Mouse (Mus musculus): ENCODE data around the gene Trmt44. TPM values are rescaled to one million over a fixed set of nuclear protein-coding genes. Genes with fewer than 3 reads are reported as not detected.

Trmt44 gene
- polyA plus RNA-seq, 1 experiment from 2014 or later, result 3.1 TPM

- Histone ChIP-seq H3K4me2 (no peak overlapping the region), H3K27me3 (no peaks in the 10 kb centered on the region)
- ATAC-seq (ENCODE audit: low read depth), result no peak
Measured at GRCm38 (mm10) chr5:35538022-35538421, 36.8 kb downstream of the Trmt44 start.

GRCm38 (mm10) chr5:35537474-35537873 is 37.4 kb downstream of the Trmt44 start:
- WGBS (ENCODE audit: insufficient replicate concordance), result 41% methylated on average over 1 of the region's 1 CpGs
- DNase-seq, result no peak

More at GRCm38 (mm10) chr5:35538022-35538421, 36.8 kb downstream of the Trmt44 start:
- Histone ChIP-seq H3K36me3 (no peaks in the 10 kb centered on the region), H3K9ac (no peak overlapping the region), H3K9me3 (replicated peaks) (no peaks in the 10 kb centered on the region), H3K4me3 (replicated peaks) (no peak overlapping the region), H3K4me1 (replicated peaks) (no peaks in the 10 kb centered on the region), H3K27ac (no peak overlapping the region)
- no peak for DNase-seq
- 65% methylated on average over 3 of the region's 3 CpGs for WGBS (ENCODE audit: insufficient replicate concordance)

GRCm38 (mm10) chr5:35536271-35536670 is 38.6 kb downstream of the Trmt44 start:
- Histone ChIP-seq H3K36me3 (no peaks in the 10 kb centered on the region), H3K9me3 (replicated peaks) (no peaks in the 10 kb centered on the region), H3K4me1 (replicated peaks) (no peaks in the 10 kb centered on the region), H3K27ac (no peak overlapping the region), H3K9ac (no peak overlapping the region), H3K4me2 (no peak overlapping the region), H3K27me3 (no peaks in the 10 kb centered on the region), H3K4me3 (replicated peaks) (no peak overlapping the region)
- no peak for ATAC-seq (ENCODE audit: low read depth)
- no peak for DNase-seq
- 50% methylated on average over 3 of the region's 3 CpGs for WGBS (ENCODE audit: insufficient replicate concordance)

More at GRCm38 (mm10) chr5:35537474-35537873, 37.4 kb downstream of the Trmt44 start:
- ATAC-seq (ENCODE audit: low read depth), result no peak
- Histone ChIP-seq H3K27me3 (no peaks in the 10 kb centered on the region), H3K9ac (no peak overlapping the region), H3K9me3 (replicated peaks) (no peaks in the 10 kb centered on the region), H3K4me3 (replicated peaks) (no peak overlapping the region), H3K4me2 (no peak overlapping the region), H3K36me3 (no peaks in the 10 kb centered on the region), H3K27ac (no peak overlapping the region), H3K4me1 (replicated peaks) (no peaks in the 10 kb centered on the region)

- Histone ChIP-seq H3K4me1 (replicated peaks) (no peaks in the 10 kb centered on the region), H3K27ac (no peak overlapping the region), H3K27me3 (peaks cover 7% of the 10 kb centered on the region), H3K36me3 (no peaks in the 10 kb centered on the region), H3K9me3 (replicated peaks) (no peaks in the 10 kb centered on the region), H3K4me2 (no peak overlapping the region), H3K4me3 (replicated peaks) (no peak overlapping the region), H3K9ac (no peak overlapping the region)
- ATAC-seq (ENCODE audit: low read depth), result no peak
- WGBS (ENCODE audit: insufficient replicate concordance), result 15% methylated on average over 10 of the region's 10 CpGs
- DNase-seq, result no peak
Measured at GRCm38 (mm10) chr5:35531586-35531985, 43.3 kb downstream of the Trmt44 start.

GRCm38 (mm10) chr5:35530442-35530841 is 44.4 kb downstream of the Trmt44 start:
- Histone ChIP-seq H3K9me3 (replicated peaks) (no peaks in the 10 kb centered on the region), H3K4me2 (no peak overlapping the region), H3K27ac (no peak overlapping the region), H3K9ac (no peak overlapping the region), H3K4me1 (replicated peaks) (no peaks in the 10 kb centered on the region), H3K27me3 (peaks cover 18% of the 10 kb centered on the region), H3K36me3 (no peaks in the 10 kb centered on the region), H3K4me3 (replicated peaks) (no peak overlapping the region)
- DNase-seq (peak; percentile 26), ATAC-seq (ENCODE audit: low read depth) (no peak)
- WGBS (ENCODE audit: insufficient replicate concordance), result 9% methylated on average over 4 of the region's 4 CpGs

- DNase-seq, result no peak
- no peak for ATAC-seq (ENCODE audit: low read depth)
- no peak within 1 kb of the TSS for H3K27ac ChIP-seq
- H3K4me3 ChIP-seq (replicated peaks), result no peak within 1 kb of the TSS
- no peak within 1 kb of the TSS for H3K9ac ChIP-seq
- 3% methylated on average over 29 of the region's 29 CpGs for WGBS (ENCODE audit: insufficient replicate concordance)
- no peaks in the 10 kb centered on the region for H3K4me1 ChIP-seq (replicated peaks)
- no peaks in the 10 kb centered on the region for H3K9me3 ChIP-seq (replicated peaks)
- peak within 1 kb of the TSS; percentile 38; the same call in 1 of the 2 replicates for H3K4me2 ChIP-seq
- peaks cover 52% of the 10 kb centered on the region for H3K27me3 ChIP-seq
- H3K36me3 ChIP-seq, result no peaks in the 10 kb centered on the region
Measured at GRCm38 (mm10) chr5:35525469-35526123, 49.3 kb downstream of the Trmt44 start, which contains the start of gene Cpz. Cpz (minus strand) TSS chr5:35525698.

GRCm38 (mm10) chr5:35524381-35524780 is 50.5 kb downstream of the Trmt44 start:
- H3K27me3 ChIP-seq, result peaks cover 58% of the 10 kb centered on the region
- no peak overlapping the region for H3K9ac ChIP-seq
- no peaks in the 10 kb centered on the region for H3K4me1 ChIP-seq (replicated peaks)
- ATAC-seq (ENCODE audit: low read depth) (no peak), DNase-seq (no peak)
- no peaks in the 10 kb centered on the region for H3K36me3 ChIP-seq
- H3K4me3 ChIP-seq (replicated peaks), result no peak overlapping the region
- no peak overlapping the region for H3K27ac ChIP-seq
- H3K4me2 ChIP-seq, result no peak overlapping the region
- 49% methylated on average over 2 of the region's 2 CpGs for WGBS (ENCODE audit: insufficient replicate concordance)
- no peaks in the 10 kb centered on the region for H3K9me3 ChIP-seq (replicated peaks)

- 4% methylated on average over 5 of the region's 5 CpGs for WGBS (ENCODE audit: insufficient replicate concordance)
Measured at GRCm38 (mm10) chr5:35523735-35524134, 51.1 kb downstream of the Trmt44 start.

GRCm38 (mm10) chr5:35516781-35517180 is 58.1 kb downstream of the Trmt44 start:
- H3K36me3 ChIP-seq, result no peaks in the 10 kb centered on the region
- H3K4me3 ChIP-seq (replicated peaks), result no peak overlapping the region
- no peak overlapping the region for H3K4me2 ChIP-seq
- H3K9ac ChIP-seq, result no peak overlapping the region
- WGBS (ENCODE audit: insufficient replicate concordance), result 68% methylated on average over 11 of the region's 11 CpGs
- no peaks in the 10 kb centered on the region for H3K9me3 ChIP-seq (replicated peaks)
- ATAC-seq (ENCODE audit: low read depth) (no peak), DNase-seq (no peak)
- H3K4me1 ChIP-seq (replicated peaks), result no peaks in the 10 kb centered on the region
- peaks cover 10% of the 10 kb centered on the region; the same call in 1 of the 2 replicates for H3K27me3 ChIP-seq
- no peak overlapping the region for H3K27ac ChIP-seq

More at GRCm38 (mm10) chr5:35523735-35524134, 51.1 kb downstream of the Trmt44 start:
- Histone ChIP-seq H3K36me3 (no peaks in the 10 kb centered on the region), H3K9me3 (replicated peaks) (no peaks in the 10 kb centered on the region), H3K4me2 (no peak overlapping the region), H3K27me3 (peaks cover 58% of the 10 kb centered on the region), H3K27ac (no peak overlapping the region), H3K9ac (no peak overlapping the region), H3K4me3 (replicated peaks) (no peak overlapping the region), H3K4me1 (replicated peaks) (no peaks in the 10 kb centered on the region)
- DNase-seq (no peak), ATAC-seq (ENCODE audit: low read depth) (no peak)

- Histone ChIP-seq H3K9me3 (replicated peaks) (no peaks in the 10 kb centered on the region), H3K36me3 (no peaks in the 10 kb centered on the region), H3K27me3 (no peaks in the 10 kb centered on the region), H3K4me2 (no peak overlapping the region), H3K9ac (no peak overlapping the region), H3K27ac (no peak overlapping the region), H3K4me3 (replicated peaks) (no peak overlapping the region), H3K4me1 (replicated peaks) (no peaks in the 10 kb centered on the region)
- DNase-seq (peak; percentile 13), ATAC-seq (ENCODE audit: low read depth) (no peak)
- 17% methylated on average over 5 of the region's 5 CpGs for WGBS (ENCODE audit: insufficient replicate concordance)
Measured at GRCm38 (mm10) chr5:35510589-35510988, 64.3 kb downstream of the Trmt44 start.
